Mouse (Mus musculus) frontal cortex, postnatal 14 days (tissue): ENCODE data around the gene Akr1c20.

ENCODE experiments used
- DNase-seq, 2 experiments: peaks; one replicate each; pipeline ENCODE4 v3.0.0; 2022; ENCODE audit warnings: low spot score in 2 of 2

Akr1c20 gene

DNA sequence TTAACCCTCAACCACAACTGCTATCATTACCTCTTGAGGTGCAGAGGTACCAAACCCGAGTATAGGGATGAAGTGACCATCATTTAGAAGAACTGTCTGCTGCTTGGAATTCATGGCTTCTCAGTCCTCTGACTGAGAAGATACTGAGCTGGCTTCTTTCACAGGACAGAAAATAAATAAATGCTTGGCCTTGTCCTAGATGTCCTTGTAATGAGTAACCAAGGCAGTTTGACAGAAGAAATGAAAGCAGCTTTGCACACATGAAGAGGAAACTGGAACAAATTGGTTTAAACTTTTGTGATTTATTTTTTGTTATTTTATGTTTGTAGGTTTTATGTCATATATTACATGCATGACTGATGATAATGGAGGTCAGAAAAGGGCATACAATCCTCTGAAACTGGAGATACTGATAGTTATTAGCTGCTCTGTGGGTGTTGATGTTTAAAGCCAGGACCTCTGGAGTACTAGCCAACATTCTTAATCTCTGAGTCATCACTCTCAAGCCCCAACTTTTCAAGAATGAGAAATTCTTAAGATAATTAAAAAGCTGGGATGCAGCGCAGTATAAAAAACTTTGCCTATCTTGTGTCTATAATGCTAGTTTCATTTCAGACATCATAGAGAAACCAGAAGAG lies at the start of gene Akr1c20:
TSS of gene Akr1c20 (minus strand) at position 145 of the 638 bp plus-strand sequence.
- no peak for DNase-seq

DNA sequence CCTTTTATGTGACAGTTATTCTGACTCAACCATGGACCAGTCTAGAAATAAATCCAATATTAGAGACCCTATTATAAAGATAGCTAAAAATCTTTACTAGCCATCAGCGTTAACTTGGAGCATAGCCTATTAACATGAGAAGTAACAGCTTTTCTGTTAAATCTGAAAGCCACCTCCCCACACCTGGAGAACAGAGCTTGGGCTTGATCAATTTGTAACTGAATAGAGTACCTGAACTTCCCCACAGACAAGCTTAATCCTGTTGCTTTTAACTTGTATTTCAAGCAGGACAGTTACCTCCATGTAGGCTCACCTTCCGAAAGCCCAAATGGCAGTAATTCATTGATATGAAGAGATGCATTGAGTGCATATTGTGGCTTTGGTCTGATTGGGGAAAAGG lies 42.9 kb upstream of the Akr1c20 start:
- DNase-seq = no peak

DNA sequence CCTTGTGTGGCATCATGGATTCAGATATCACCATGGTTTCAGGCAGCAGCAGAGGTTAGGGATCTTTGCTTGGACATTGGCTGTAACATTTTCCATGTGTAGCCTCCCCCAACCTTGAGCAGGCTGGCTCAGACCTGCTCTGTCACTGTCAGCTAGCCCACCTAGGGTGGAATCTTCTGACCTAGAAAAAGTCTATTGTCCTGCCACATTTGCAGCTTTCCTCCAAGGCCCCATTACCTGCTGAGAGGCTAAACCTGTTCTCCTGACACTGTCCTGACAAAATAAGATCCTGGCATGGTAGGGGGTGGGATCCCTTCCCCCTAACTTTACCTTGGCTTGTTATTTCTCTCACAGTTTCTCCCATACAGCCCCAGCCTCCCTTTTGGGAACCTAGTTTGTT lies 37.4 kb upstream of the Akr1c20 start:
- no peak for DNase-seq

DNA sequence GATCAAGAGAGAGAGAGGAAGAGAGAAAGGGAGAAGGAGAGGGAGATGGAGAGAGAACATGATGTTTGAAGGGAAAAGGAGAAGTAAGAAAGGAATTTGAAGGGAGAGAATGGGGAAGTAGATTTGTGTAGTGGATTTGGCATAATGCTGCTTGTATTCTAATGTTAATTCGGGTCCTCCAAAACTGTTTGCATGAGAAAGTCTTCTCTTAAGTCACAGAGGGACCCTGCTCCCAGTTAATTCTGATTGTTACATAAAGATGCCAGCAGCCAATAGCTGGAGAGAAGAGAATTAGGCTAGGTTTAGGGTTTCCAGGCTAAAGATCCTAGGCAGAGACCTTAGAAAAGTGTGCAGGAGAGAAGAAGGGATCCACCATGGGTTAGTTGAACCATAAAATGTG lies 36.0 kb upstream of the Akr1c20 start:
- no peak for DNase-seq

DNA sequence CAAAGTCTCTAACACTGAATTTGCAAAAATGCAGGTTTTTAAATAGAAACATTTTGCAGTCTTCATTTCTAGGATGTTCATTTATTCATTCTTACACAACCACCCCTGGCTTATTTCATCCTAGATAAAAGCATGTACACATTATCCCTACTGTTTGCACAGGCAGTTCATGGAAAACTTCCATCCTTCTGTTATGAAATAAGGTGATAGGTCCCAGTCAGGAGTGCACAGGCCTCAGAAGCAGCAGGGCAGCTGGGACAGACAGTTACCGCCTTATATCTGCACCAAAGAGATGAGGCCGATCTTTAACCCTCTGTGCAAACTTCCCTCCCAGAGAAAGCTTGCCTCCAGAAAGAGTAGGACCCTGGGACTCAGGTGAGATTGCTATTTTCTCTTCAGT lies 8.3 kb downstream of the Akr1c20 start:
- no peak for DNase-seq

DNA sequence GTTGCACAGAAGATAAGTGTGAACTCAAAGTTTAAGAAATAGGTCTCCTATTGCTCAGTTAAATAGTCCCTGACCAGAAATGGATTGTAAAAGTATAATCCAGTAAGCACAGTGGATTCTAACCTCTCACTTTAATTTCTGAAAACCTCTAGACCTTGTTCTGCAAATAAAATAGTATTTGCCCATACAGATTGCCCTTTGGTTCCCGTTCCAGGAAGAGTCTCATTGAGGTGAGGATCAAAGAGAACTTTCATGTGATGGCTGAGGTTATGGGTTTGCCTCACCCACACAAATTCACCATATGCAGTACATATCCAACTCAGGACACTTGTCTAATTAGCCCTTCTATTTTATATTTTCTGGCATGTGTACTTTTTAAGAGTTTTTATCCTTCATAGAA lies 55.2 kb downstream of the Akr1c20 start:
- no peak for DNase-seq

DNA sequence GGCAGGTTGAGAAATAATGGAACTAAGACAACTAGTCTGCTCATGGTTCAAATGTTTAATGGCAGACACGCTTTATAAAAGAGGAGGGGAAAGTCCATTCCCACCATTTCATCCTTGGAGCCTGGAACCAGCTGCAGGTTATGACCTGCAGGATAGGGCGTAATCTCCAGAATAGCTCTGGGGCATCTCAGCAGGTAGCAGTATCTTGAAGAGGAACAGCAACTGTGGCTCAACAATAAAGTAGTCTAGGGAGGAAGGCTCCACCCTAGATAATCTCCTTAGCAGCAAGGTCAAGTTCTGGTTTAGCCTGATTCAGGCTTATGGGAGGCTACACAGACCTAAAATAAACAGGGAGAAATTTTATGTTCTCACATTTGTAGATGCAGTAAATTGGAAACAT lies 57.5 kb downstream of the Akr1c20 start:
- no peak for DNase-seq
